Mouse (Mus musculus) c-Kit-positive CD71-positive TER-119-positive erythroid progenitor cells, embryonic 14.5 days (primary cell): Measurements from ENCODE around the gene Slc26a8.
"Not testable (repeated sequence)": the region's sequence is repeated elsewhere in the genome, so short reads cannot be mapped to it uniquely, and the experiment has no call there.

Experiments
- DNase-seq: peaks from one replicate; pipeline ENCODE4 v3.0.0-alpha.2; 2013; ENCODE audit warnings: low spot score

Slc26a8 gene

DNA sequence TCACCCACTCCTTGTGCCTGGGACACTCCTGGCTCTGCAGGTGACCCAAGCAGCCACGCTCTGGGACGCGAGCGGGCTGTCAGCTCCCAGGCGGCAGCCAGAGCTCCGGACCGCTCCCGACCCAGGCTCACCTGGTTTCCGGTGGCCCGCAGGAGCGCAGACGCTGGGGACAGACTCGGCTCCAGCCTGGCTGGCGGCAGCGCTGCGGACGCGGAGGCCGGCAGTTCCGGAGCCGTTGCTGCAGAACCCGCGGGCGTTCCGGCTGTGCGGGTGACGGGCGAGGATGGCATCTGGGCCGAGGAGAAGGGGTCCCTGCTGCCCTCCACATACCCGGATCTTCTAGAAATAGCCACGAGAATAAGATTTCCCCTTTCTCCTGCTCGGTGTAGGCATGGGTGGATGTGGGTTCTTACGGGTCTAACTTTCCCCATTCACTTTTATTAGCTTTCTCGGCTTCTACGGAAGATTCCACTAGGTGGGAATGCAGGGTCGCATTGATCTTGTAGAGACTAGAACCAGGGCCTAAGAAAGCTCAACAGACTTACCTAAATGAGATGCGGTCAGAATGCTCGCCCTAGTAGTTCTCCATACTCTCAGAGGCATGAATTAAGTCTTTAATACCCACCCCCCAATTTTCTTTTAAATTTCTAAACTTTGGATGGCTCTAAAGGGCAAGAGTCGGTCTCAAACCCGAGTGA lies at the start of gene Slc26a8:
Gene Slc26a8, minus strand, starts transcription at position 648 of the 698 bp plus-strand sequence.
- peak; percentile 34 for DNase-seq

DNA sequence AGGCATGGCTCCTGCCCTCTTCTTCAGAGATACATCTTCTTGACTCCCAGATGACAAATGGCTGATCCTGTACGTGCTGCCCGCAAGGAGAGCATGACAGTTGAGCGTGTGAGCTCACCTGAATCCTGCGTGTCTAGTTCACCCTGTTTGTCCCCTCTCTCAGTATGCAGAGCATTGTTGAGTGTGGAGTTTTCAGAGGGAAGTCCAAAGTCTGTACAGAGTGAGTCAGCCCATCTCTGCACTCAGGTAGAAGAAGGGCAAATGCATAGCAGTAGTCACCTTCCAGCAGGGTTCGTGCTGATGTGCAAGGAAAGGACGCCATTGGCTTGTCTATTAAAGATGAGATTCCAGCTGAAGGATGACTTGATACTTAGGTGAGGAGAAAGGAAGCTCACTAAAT lies 49.2 kb upstream of the Slc26a8 start:
- no peak for DNase-seq

DNA sequence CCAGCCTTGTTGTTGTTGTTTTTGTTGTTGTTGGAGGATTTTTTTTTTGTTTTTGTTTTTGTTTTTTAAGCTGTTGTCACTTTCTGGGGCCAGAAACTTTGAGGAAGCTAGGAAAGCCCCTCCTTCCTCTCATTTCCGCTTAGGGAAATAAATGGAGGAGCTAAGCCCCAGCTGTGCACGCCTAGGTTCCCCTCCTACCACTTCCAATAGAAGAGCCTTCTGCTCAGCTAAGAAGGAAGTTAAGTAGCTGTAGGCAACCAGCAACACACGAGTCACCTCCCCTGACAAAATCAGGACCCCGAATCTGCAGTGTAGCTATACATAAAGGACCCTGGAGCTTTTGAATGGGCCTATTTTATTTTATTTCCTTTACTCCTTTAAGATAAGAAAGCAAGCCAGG lies 47.9 kb upstream of the Slc26a8 start:
- DNase-seq, result no peak

DNA sequence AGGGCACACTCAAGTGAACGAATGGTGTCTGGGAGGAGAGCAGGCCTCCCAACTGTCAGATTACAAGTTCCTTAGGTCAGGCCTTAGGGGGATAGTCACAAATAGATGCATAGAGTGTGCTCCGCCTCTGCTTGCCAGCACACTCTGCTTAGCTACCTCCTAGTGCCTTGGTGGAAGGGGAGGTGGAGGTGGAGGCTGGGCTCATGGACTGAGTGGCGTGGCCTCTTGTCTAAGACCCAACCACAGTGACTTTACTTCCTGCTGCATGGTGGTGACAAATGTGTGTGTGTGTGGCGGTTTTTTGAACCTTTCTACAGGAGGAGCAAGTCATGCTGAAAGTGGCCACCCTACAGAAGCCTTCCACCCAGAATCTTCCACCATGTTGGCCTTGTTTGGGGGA lies 46.5 kb upstream of the Slc26a8 start:
- DNase-seq, result no peak

DNA sequence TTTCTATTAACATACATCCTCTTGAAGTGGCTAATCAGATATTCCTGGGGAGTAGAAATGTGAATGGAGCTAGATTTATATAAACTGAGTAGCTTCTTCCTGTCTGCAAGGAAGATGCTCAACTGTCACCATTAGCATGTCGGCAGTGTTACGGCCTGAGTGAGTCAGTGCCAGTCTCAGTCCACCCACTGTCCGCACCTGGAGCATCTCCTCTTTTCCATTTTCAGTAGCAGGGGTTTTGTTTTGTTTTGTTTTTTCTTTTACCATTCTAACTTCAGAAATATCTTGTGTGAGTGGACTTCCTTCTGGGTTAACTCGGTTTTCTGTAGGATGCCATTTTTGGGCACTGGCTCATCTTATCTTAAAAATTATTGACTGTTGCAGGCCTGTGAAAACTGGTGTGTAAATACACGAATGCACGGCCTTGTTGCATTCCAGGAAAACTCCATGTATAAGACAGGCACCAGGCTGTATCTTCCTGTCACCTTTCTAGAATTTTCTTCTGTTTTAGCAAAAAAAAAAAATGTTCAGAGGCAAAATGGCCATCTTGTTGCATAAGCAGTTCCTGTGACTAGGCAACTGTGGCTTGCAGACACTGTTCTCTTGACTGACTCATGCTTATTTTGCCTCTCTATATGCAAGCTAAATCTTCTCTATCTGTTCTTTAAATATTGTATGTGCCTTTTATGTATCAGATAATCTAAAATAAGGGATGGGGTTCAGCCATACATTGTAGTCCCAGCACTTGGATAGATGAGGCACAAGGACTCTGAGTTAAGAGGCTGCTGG lies 45.5 kb upstream of the Slc26a8 start:
- no peak for DNase-seq

DNA sequence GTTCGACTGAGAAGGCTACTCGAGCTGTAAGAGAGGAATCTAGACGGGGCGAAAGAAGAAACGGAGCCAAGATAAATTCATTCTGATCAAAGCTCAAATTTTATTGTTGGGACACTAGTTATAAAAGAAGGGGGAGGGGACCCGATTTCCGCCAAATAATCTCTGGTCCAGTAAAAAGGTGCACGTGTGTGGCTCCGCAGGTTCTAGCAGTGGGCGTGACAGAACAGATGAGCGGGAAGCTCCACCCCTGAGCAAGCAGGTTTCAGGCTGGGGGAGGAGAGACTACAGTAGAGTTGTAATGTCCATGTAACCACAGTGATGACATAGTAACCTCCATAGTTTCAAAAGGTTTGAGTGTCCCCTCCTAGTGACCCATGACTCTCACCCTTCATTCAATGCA lies 37.5 kb upstream of the Slc26a8 start:
- DNase-seq, result not testable (repeated sequence)

DNA sequence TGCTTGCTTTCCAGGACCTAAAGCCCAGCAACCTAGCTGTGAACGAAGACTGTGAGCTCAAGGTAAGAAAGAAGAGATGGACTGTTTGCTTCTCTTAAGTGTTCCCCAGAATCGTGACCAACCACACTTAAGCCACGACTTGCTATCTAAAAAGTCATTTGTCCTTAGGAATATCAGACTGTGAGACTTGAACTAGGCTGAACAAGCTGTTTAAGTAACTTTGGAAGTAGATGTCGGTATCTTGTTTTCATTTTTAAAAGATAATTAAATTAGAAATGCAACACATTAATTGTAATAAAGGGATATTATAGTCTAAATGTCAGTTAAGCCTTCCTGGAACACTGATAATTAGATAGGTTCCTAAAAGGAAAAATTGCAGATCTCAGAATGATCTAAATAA lies 35.8 kb upstream of the Slc26a8 start, which contains the start of gene AC170998.1:
Gene AC170998.1, plus strand, starts transcription at position 301 of the 400 bp plus-strand sequence.
- DNase-seq, result no peak

DNA sequence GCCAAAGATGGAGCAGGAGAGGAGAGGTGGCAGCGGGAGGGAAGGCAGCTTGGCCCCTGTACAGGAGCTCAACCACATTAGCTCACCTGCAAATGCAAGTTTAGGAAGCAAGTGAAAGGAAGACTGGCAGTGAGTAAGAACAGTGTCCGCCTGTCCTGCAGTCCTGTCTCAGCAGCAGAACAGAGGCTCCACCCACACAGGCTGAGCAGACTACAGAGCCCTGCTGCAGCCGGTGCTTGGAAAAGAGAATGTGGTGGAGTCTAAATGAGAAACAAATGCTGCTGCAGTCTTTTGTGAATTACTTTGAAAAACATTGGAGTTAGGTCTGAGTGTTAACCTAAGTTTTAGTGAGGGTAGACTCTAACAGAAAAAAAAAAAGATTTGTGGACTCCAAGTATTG lies 27.5 kb upstream of the Slc26a8 start:
- no peak for DNase-seq

DNA sequence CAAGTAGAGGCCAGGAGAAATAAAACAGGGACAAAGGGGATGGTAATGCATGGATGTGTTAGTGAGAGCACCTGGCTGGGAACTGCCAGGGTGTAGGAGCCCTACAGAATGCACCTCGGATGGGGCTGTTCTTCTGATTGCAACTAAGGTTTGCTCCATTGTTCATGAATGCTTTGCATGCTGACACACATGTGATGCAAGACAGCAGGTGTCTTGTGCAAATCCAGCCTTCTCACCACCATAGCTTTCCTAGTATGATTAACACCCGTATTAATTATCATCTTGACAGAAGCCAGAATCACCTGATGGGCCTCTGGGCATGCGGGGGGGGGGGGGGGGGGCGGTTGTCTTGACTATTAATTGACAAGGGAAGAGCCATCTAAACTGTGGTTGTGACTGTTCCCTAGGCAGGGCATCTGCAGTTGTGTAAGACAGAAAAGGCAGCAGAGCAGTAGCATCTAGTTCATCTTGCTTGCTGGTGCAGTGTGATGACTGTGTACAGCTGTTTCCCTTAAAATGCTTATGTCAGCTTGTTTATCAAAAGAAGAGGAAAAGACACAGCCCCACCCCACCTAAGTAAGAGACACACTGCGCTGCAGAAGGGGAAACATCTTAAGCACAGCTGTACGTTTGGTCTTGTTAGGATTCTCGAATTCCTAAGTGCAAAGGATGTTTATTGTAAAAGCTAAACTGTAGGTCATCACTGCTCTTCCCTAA lies 26.0 kb upstream of the Slc26a8 start:
- no peak for DNase-seq

DNA sequence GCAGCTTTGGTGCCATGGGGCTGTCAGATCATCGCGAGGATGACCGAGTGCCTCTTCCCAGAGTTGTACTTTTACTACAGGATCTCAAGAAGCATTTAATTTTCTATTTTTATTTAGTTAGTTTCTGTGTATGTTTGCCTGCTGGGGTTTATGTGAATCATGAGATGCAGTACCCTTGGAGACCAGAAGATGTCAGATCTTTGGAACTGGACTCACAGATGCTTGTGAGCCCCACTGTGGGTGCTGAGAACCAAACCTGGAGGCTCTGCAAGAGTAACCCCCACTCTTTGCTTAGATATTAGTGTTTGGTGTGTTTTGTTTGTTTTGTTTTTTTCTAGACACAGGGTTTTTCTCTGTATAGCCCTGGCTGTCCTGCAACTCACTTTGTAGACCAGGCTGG lies 24.0 kb upstream of the Slc26a8 start:
- no peak for DNase-seq

DNA sequence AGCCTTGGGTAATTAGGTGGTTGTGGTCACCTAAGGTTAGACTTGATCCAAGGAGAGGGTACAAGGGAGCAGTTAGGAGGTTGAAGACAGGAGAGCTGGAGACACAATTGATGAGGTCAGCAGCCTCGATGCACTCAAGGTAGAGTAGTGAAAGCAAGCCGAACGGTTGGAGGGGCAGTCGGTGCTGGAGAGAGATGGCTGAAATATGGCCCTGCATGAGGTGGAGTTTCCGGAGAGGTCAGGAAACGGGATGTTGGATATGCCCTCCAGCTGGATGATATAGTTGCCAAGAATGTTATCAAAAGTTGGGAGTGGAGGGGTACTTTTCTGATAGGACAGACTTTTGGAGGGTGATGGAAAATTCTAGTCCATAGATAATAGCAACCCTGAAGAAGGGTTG lies 22.3 kb upstream of the Slc26a8 start:
- no peak for DNase-seq

DNA sequence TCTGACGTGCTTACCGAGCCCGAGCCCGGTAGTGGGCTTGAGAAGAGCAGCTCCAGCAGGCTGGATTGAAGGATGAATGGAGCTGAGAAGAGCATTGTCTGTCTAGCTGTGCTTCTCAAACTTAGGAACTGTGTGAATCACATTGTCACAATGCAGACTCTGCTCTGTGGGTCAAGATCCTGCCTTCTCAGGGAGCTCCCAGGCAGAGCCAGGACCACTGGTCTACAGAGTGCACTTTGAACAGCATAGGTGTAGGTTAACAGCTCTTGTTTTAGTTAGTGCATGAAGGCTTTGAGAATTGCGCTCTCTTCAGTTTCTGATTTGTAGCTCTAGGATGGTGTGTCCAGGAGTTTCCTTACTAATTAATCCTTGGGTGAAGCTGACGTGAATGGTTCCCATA lies 21.2 kb upstream of the Slc26a8 start:
- no peak for DNase-seq

DNA sequence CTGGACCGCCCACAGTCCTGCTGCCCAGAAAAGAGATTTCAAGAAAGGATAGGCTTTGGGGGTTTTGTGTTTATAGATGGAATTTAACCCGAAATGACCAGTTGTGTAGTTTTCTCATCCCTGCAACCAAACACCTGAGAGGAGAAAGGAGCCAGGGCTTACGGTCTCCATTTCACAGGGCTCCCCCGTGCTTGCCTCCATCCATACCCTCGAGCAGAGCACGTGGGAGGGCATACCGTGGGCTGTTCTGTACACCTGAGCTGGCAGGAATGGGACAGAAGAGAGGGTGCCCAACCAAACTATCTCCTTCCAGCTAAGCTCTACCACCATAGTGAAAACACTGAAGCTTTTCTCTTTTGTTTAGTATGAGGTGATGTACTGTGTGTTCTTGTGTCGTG lies 20.3 kb upstream of the Slc26a8 start:
- no peak for DNase-seq

DNA sequence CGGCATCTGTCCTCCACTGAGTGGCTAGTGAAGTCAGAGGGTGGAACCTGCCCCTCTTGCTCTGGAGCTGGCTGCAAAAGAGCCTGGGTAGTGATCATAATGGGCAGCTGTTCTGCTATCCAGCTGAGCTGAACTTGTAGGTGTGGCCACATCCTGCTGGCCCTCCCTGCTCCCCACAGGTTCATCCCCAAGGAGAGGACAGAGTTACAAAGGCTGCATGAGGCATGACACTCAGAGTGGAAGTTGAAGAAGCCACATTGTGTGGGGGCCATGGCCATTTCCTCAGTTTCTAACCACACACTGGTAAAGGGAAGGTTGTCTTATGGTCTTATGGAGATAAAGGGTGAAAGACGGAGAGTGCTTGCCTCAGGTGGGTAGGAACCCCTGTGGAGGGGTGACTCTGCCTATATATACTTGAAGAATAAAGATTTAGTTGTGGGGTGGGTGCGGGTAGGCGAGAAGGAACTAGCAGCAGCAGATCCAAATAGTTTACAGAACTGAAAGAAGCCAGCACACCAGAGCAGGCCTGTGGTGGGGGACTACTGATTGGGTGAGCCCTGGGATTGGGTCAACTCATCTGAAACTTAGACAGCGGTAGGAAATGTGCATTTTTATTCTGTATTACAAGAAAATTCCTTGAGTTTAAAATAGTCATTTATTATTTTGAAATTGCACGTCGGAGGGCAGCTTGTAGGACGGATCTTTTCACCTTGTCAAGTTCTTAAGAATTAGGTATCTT lies 19.7 kb upstream of the Slc26a8 start:
- no peak for DNase-seq

DNA sequence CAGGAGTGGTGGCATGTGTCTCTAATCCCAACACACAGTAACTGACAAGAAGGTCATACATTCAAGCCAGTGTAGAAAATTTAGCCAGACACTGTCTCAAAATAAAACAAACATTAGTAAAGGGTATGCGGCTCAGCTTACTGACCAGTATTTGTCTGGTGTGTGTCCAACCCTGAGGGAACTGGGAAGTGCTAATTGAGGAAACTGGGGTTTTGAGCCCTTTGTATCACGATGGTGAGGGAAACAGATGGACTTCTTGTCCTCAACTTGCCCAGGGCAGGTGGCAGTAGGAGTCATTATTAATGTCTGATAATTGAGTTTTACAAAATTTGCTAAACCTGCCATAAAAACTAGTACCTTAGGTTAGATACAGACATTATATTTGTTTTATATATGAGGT lies 19.0 kb upstream of the Slc26a8 start:
- no peak for DNase-seq

DNA sequence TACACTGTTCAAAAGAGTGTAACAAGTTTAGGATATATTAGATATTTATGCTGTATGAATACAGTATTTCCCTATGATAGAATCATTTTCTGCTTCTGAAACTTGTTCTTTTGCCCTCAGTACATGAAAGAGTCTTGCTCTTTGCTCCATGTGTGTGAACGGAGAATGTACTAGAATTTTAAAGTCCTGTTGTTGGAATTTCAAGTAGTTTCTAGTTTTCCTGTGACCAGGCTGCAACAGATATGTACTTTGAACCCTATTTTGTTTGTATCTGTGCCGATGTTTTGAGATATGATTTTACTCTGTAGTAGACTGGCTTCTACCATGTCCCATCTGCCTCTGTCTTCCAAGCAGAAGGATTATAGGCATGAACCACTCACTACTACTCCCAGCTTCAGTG lies 17.8 kb upstream of the Slc26a8 start:
- DNase-seq, result no peak

DNA sequence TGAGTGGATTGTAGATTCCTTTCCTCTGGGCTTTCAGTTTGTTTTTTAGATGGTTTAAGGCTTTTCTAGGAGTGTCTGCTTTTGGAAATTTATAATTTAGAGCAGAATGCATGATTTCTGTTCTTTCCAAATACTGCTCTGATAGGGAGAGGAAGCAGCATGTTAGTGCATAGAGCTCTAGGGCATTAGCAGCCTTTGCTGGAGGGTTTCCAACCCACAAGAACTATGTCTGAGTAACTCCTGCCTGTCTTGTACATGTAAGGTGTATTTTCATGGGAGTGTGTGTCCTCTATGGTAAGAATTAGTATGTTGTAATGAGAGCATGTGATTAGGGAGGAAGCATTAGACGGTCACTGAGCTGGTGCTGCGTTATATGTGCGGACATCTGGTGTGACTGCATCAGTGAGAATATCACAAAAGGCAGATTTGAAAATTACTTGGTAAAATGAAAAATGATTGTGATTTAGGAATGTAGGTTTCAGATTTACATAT lies 17.1 kb upstream of the Slc26a8 start:
- no peak for DNase-seq

DNA sequence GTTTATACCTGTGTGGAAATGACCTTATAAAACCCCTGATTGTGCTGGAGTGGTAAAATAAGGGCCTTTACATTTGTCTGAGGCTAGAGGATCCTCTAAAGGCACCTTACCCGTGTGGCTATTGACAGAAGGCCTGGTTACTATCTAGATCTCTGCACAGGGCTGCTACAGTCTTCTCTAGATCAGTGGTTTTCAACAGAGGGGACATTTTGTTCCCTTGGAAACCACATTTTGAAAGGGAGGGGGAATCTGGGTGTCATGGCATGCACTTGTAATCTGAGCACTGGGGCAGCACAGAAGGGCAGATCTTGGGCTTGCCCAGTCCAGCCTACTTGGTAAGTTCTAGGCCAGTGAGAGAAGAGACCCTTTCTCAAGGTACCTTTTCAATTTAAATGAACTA lies 16.7 kb upstream of the Slc26a8 start:
- DNase-seq, result no peak

DNA sequence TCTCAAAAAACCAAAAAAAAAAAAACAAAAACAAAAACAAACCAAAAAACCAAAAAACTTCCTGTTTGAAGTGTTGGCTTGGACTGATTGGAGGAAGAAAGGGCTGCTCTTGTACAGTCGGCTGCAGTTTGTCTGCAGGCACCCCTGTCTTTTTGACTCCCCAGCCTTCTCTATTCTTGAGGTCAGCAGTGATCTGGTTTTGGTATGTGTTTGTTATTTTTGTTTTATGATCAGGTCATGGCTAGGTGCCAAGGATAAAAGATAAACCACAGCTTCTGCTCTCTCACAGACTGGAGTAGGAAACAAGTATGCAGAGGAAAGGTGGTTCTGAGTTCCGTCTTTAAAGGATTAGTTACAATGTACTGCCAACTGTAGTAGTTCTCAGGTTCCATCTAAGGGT lies 12.6 kb upstream of the Slc26a8 start:
- no peak for DNase-seq

DNA sequence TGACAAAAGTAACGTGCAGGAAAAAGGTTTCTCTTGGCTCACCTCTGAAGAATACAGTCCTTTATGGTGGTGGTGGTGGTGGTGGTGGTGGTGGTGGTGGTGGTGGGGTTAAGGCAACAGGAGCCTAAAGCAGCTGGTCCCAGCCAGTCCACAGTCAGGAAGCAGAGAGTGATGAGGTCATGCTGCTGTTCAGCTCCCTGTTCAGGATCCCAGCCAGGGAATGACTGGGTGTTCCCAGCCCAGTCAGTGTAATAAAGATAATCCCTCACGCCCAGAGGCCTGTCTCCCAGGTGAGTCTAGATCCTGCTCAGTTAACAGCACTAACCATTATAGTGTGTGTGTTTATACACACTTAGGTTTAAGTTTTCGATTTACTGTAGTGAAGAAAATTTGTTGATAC lies 11.7 kb upstream of the Slc26a8 start:
- DNase-seq, result no peak

DNA sequence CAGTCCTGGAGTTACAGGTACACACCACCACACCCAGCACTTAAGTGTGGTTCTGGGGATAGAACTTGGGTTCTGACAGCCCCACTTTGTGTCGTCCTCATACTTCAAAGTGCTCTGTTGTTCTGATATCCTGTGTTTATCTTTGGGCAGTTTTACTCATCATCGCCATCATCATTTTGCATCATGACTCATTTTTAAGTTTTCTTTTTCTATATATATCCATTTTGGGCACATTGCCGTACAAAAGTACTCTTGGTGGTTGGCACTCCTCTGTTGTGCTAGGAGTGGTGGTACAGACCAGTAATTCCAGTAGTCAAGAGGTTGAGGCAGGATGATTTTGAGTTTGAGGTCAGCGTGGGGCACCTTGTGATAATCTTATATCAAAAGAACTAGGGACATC lies 11.1 kb upstream of the Slc26a8 start:
- no peak for DNase-seq

DNA sequence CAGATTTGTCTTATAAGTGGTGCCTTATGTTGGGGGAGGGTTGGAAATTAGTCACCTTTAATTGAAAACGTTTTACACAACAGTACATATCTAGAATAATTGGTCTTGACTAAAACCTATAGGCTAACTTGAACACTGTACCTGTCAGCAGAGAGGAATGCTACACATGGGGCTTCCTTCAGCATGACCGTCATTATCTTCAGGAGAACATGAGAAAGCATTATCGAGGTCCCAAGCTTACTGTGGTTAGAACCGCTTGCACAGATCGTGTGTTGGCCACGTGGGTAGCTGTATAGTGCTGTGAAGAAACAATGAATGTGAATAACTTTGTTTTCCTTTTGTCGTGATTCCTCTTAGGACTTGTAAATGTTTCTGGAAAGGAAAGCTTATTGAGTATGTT lies 9.8 kb upstream of the Slc26a8 start:
- peak; percentile 27 for DNase-seq
